Mouse (Mus musculus) midbrain, embryonic 14.5 days (tissue): ENCODE measurements around the gene Zfyve28. TPM values are rescaled to one million over a fixed set of nuclear protein-coding genes. Genes with fewer than 3 reads are reported as not detected.

Experiments
- ATAC-seq: fragments of 200-750 bp; cut with Nextera tagmentation; 2 replicates; pipeline ENCODE4 v1.8.0; 2017; ENCODE audit warnings: moderate number of reproducible peaks, moderate library complexity; ENCODE audit not compliant: low FRiP score, low TSS enrichment
- DNase-seq: peaks from one replicate; pipeline ENCODE4 v3.0.0-alpha.2; 2015
- H3K27ac ChIP-seq: fragments of 300-500 bp; sonication (generic); replicated peaks from 2 replicates; pipeline ENCODE4 v1.5.1; 2014; ENCODE audit warnings: mild to moderate bottlenecking, low read depth, low read length, moderate library complexity
- H3K27me3 ChIP-seq: fragments of 300-500 bp; sonication (generic); 2 replicates; pipeline ENCODE4 v1.6.1; 2014; ENCODE audit warnings: low read length, control low read depth, mixed read lengths; ENCODE audit not compliant: control insufficient read depth, insufficient read depth
- H3K36me3 ChIP-seq: fragments of 300-500 bp; sonication (generic); 2 replicates; pipeline ENCODE4 v1.6.1; 2014; ENCODE audit warnings: low read length, control low read depth; ENCODE audit not compliant: control insufficient read depth, insufficient read depth
- H3K4me1 ChIP-seq: fragments of 300-500 bp; sonication (generic); 2 replicates; pipeline ENCODE4 v1.6.1; 2014; ENCODE audit warnings: mild to moderate bottlenecking, antibody characterized with exemption, low read length, control low read depth; ENCODE audit not compliant: control insufficient read depth, insufficient read depth
- H3K4me2 ChIP-seq: fragments of 300-500 bp; sonication (generic); 2 replicates; pipeline ENCODE4 v1.6.1; 2014; ENCODE audit warnings: mild to moderate bottlenecking, low read length, moderate library complexity
- H3K4me3 ChIP-seq: fragments of 300-500 bp; sonication (generic); replicated peaks from 2 replicates; pipeline ENCODE4 v1.5.1; 2014; ENCODE audit warnings: low read depth, low read length
- H3K9ac ChIP-seq: fragments of 300-500 bp; sonication (generic); replicated peaks from 2 replicates; pipeline ENCODE4 v1.6.1; 2014; ENCODE audit warnings: mild to moderate bottlenecking, low read length, moderate library complexity
- H3K9me3 ChIP-seq: fragments of 300-500 bp; sonication (generic); 2 replicates; pipeline ENCODE4 v1.6.1; 2016; ENCODE audit warnings: low read length, control low read depth, mixed read lengths; ENCODE audit not compliant: control insufficient read depth
- WGBS: fragments of 180-500 bp; shearing (Covaris S2); extraction: QIAGEN DNeasy Blood & Tissue Kit; methylation state at CpG from one replicate; pipeline ENCODE4 v1.1.7; 2014; 5-methylcytosine and 5-hydroxymethylcytosine counted together
- polyA plus RNA-seq: library from polyadenylated mRNA; unstranded; fragments of >200 nt; fragmentation: Nextera tagmentation; extraction: Ambion mirVana; gene quantifications from 2 replicates; pipeline ENCODE4 v1.2.1, GENCODE M21; 2014

Zfyve28 gene
- polyA plus RNA-seq, 1 experiment from 2014 or later, result 2.8 TPM

- Histone ChIP-seq H3K27me3 (no peaks in the 10 kb centered on the region), H3K27ac (no peak overlapping the region), H3K9ac (no peak overlapping the region), H3K4me3 (no peak overlapping the region), H3K36me3 (no peaks in the 10 kb centered on the region), H3K4me2 (no peak overlapping the region), H3K4me1 (peaks cover 5% of the 10 kb centered on the region; the same call in 1 of the 2 replicates), H3K9me3 (no peaks in the 10 kb centered on the region)
- 81% methylated on average over 4 of the region's 4 CpGs for WGBS
- ATAC-seq (no peak), DNase-seq (peak; percentile 30)
These were observed 96.4 kb downstream of the Zfyve28 start for GRCm38 (mm10) chr5:34191843-34192242.

DNA sequence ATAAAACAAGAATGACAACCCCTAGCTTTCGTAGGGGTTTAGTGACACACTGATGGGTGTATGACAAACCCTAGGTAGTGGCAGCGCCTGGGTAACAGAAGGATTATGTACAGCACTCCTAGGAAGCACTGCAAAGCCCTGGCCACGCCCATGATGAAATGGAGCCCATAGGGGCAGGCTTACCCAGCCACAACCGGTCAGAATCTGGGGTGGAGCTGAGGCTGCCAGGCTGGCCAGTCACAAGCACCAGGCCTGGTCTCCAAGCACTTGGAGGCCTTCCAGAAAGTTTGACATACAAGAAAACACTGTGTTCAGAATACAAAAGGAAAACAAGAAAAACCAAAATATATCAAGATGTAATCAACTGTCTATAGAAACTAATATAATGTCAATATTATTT lies 97.2 kb downstream of the Zfyve28 start:
- WGBS, result 49% methylated on average over 4 of the region's 4 CpGs
- no peak overlapping the region for H3K4me2 ChIP-seq
- no peak overlapping the region for H3K27ac ChIP-seq
- H3K9me3 ChIP-seq, result no peaks in the 10 kb centered on the region
- ATAC-seq (no peak), DNase-seq (no peak)
- no peak overlapping the region for H3K9ac ChIP-seq
- no peak overlapping the region for H3K4me3 ChIP-seq
- no peaks in the 10 kb centered on the region for H3K36me3 ChIP-seq
- H3K27me3 ChIP-seq, result no peaks in the 10 kb centered on the region
- H3K4me1 ChIP-seq, result peaks cover 13% of the 10 kb centered on the region

- Histone ChIP-seq H3K4me1 (peaks cover 28% of the 10 kb centered on the region), H3K36me3 (0 out of 2 replicates have a peak, but pooled peaks cover 4% of the 10 kb centered on the region), H3K4me3 (no peak overlapping the region), H3K9me3 (no peaks in the 10 kb centered on the region), H3K4me2 (no peak overlapping the region), H3K9ac (no peak overlapping the region), H3K27me3 (no peaks in the 10 kb centered on the region), H3K27ac (no peak overlapping the region)
- no peak for DNase-seq
- ATAC-seq, result no peak
- 67% methylated on average over 1 of the region's 1 CpGs for WGBS
These were observed 98.7 kb downstream of the Zfyve28 start for GRCm38 (mm10) chr5:34189521-34189920.

DNA sequence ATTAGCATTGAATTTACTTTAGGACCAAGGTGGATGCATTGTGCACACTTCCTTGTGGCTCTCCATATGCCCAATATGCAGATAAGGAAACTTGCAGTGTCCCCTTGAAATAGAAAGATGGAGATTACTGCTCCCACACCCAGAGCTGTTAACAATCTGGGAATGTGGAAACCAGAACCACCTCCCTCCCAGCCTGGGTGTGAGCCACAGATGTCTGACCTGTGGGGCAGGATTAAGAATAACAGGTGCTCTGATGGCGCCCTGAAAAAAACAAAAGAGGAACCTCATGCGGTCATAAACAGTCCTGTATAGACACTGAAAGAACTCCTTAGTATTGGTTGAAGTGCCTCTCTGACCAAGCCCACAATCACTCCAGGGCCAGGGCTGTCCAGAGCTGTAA lies 99.4 kb downstream of the Zfyve28 start:
- DNase-seq (no peak), ATAC-seq (no peak)
- Histone ChIP-seq H3K4me3 (no peak overlapping the region; the same call in 1 of the 2 replicates), H3K4me2 (peak overlapping the region; percentile 74), H3K9ac (no peak overlapping the region), H3K4me1 (peaks cover 31% of the 10 kb centered on the region), H3K27me3 (no peaks in the 10 kb centered on the region), H3K9me3 (no peaks in the 10 kb centered on the region), H3K27ac (no peak overlapping the region), H3K36me3 (0 out of 2 replicates have a peak, but pooled peaks cover 8% of the 10 kb centered on the region)
- 82% methylated on average over 2 of the region's 2 CpGs for WGBS

GRCm38 (mm10) chr5:34187601-34188316 lies 100.5 kb downstream of the Zfyve28 start, which contains the start of gene Mxd4:
Gene Mxd4 (minus strand): TSS chr5:34187720.
- H3K36me3 ChIP-seq, result peaks cover 16% of the 10 kb centered on the region
- H3K4me3 ChIP-seq, result peak within 1 kb of the TSS; percentile 95
- H3K4me2 ChIP-seq, result peak within 1 kb of the TSS; percentile 74
- H3K27ac ChIP-seq, result peak within 1 kb of the TSS; percentile 92
- H3K9ac ChIP-seq, result peak within 1 kb of the TSS; percentile 80
- under 1% methylated on average over 60 of the region's 60 CpGs for WGBS
- no peaks in the 10 kb centered on the region for H3K9me3 ChIP-seq
- DNase-seq, result peak; percentile 99
- ATAC-seq, result peak; percentile 98
- peaks cover 31% of the 10 kb centered on the region for H3K4me1 ChIP-seq
- H3K27me3 ChIP-seq, result no peaks in the 10 kb centered on the region

DNA sequence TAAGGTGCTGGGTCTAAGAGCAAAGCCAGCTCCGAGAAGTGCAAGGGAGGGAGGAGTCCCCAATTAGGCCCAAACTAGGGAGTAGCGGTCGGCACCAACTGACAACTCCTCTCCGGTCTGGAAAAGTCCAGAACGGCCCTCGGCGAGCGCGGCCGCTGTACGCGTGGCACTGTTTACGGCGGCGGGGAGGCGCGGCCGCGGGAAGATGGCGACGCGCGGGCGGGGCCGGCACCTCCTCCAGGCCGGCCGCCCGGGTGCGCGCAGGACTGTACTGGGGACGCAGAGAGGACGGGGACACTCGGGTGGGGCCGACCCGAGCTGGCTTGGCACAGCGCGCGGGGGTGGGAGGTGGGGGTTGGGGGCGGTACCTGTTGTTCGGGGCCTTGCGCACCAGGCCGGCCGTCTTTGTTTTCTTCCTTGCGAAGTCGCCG lies 101.3 kb downstream of the Zfyve28 start:
- under 1% methylated on average over 45 of the region's 46 CpGs for WGBS
- Histone ChIP-seq H3K9ac (peak overlapping the region; percentile 80), H3K27ac (peak overlapping the region; percentile 92), H3K36me3 (peaks cover 24% of the 10 kb centered on the region), H3K4me2 (peak overlapping the region; percentile 74), H3K4me1 (peaks cover 31% of the 10 kb centered on the region), H3K27me3 (no peaks in the 10 kb centered on the region), H3K4me3 (peak overlapping the region; percentile 95), H3K9me3 (no peaks in the 10 kb centered on the region)
- ATAC-seq (peak; percentile 9; the same call in 1 of the 2 replicates), DNase-seq (peak; percentile 67)

DNA sequence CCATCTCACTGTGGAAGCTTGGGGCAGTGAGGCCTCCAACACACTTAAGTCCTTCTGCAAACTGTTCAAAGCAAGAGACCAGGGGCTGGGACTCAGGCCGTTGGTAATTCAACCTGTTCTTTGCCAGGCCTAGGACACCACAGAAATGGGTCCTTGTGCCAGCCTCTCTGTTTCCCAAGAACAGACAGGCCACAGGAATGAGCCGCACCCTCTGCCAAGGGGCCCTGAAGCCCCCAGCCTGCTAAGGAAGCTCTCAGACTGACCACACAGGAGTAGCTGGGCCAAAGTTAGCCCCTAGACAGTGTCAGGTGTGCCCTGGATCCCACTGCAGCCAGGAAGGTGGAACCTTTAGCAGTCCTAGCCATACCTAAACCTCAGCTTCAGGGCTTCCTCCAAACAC lies 101.9 kb downstream of the Zfyve28 start:
- Histone ChIP-seq H3K4me2 (peak overlapping the region; percentile 74), H3K27me3 (no peaks in the 10 kb centered on the region), H3K9me3 (no peaks in the 10 kb centered on the region), H3K9ac (peak overlapping the region; percentile 80), H3K4me1 (peaks cover 31% of the 10 kb centered on the region), H3K4me3 (peak overlapping the region; percentile 95), H3K36me3 (peaks cover 29% of the 10 kb centered on the region), H3K27ac (no peak overlapping the region)
- 76% methylated on average over 2 of the region's 2 CpGs for WGBS
- no peak for ATAC-seq
- no peak for DNase-seq

DNA sequence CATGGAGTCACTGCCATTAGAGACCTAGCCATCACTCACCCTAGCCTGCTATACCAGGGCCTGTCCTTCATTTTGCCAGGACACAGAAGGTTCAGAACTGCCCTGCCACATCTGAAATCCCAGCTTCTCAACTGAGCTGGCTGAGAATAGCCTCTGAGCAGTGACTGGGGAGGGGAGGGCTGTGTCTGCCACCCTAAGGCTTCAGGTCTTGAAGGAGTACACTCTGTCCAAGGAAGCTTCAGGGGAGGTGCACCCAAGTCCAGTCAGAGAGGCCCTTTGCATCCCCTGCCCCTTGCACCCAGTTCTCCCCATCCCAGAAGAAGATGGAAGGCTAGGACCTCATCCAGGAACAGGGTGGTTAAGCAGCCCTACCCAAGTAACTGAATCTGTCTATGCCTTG lies 102.5 kb downstream of the Zfyve28 start:
- peaks cover 35% of the 10 kb centered on the region for H3K36me3 ChIP-seq
- H3K9me3 ChIP-seq, result no peaks in the 10 kb centered on the region
- no peaks in the 10 kb centered on the region for H3K27me3 ChIP-seq
- H3K4me1 ChIP-seq, result peaks cover 31% of the 10 kb centered on the region
- H3K27ac ChIP-seq, result no peak overlapping the region
- peak overlapping the region; percentile 95 for H3K4me3 ChIP-seq
- peak overlapping the region; percentile 74 for H3K4me2 ChIP-seq
- DNase-seq, result no peak
- ATAC-seq, result no peak
- H3K9ac ChIP-seq, result peak overlapping the region; percentile 80; the same call in 1 of the 2 replicates
